Mouse (Mus musculus): Measurements from ENCODE around the gene Rcn3. TPM values are rescaled to one million over a fixed set of nuclear protein-coding genes. Genes with fewer than 3 reads are reported as not detected.

Gene Rcn3
- polyA plus RNA-seq, 1 experiment from 2014 or later, result 520 TPM

DNA sequence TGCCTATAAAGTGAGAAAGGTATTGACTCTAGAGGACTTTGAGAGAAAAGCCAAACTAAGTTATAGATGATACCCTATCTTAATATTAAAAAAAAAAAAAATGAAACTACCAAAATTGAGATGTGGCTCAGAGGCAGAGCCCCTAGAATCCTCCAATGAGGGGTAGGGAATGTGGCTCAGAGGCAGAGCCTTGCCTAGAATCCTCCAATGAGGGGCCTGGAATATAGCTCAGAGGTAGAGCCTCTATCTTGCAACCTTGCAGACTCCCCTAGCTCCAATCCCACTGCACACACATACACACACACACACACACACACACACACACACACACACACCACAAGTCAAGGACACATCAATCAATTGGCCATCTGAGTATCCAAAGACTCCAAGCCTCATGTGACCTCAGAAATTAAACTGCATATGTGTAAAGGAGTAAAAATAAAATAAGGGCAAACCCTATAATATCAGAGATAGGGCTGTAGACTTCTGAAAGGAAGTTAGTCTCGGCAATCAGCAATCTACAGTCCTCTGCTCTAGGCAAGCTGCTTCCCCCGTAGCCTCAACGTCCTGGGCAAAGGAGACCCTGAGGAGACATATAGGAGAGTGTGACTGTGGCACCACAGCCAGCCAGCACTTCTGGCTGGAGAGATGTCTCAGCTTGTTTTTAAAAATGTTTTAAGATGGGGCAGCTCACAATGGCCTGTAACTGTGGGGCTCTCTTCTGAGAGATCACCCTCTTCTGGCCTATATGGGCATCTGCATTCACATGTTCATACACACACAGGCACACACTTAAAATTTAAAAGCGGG is 24.6 kb downstream of the Rcn3 start:
- Histone ChIP-seq H3K4me2 (replicated peaks) (no peak overlapping the region), H3K9me3 (replicated peaks) (no peaks in the 10 kb centered on the region), H3K9ac (no peak overlapping the region), H3K4me1 (peaks cover 6% of the 10 kb centered on the region; the same call in 1 of the 2 replicates), H3K4me3 (replicated peaks) (no peak overlapping the region), H3K27ac (replicated peaks) (no peak overlapping the region), H3K27me3 (no peaks in the 10 kb centered on the region), H3K36me3 (no peaks in the 10 kb centered on the region)
- ATAC-seq (ENCODE audit: insufficient number of reproducible peaks, low FRiP score, low TSS enrichment, low read depth), result no peak
- WGBS, result 79% methylated on average over 4 of the region's 4 CpGs

DNA sequence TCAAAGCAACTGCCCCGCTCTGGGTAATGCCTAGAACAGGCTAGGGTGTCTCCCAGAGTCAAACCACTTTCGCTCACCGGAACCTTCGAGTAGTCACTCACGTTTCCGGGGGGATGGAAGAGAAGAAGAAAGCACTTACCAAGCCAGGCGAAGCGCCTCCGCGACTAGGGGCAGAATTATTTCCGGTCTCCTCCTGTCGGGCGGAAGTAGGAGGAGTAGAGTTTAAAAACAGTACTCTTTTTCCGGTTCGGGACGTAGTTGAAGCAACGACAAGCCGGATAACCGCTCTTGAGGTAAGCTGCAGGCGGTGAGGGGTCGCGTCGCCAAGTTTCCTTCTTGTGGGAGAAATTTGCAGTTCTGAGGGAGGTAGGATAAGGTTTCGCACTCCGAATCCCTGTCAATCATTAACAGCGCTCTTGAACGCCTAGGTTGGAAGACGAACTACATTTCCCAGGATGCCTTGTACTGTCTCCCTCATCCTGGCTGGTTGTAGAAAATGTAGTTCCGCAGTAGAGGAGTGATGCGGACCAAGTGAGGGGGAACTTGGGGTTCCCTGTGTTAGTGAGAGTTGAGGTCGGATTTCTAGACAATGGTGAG is 29.7 kb downstream of the Rcn3 start, which contains the start of the genes Nosip and Prrg2:
Gene Nosip, plus strand, starts transcription at position 191 of the 597 bp plus-strand sequence.
Gene Prrg2, minus strand, starts transcription at position 439 of the 597 bp plus-strand sequence.
- peaks cover 14% of the 10 kb centered on the region for H3K4me1 ChIP-seq
- H3K27ac ChIP-seq (replicated peaks), result peak within 1 kb of the TSS; percentile 98
- H3K4me3 ChIP-seq (replicated peaks), result peak within 1 kb of the TSS; percentile 80
- H3K9ac ChIP-seq, result peak within 1 kb of the TSS; percentile 58
- under 1% methylated on average over 31 of the region's 31 CpGs for WGBS
- no peaks in the 10 kb centered on the region for H3K27me3 ChIP-seq
- peak; percentile 90 for ATAC-seq (ENCODE audit: insufficient number of reproducible peaks, low FRiP score, low TSS enrichment, low read depth)
- H3K4me2 ChIP-seq (replicated peaks), result peak within 1 kb of the TSS; percentile 57
- no peaks in the 10 kb centered on the region for H3K9me3 ChIP-seq (replicated peaks)
- H3K36me3 ChIP-seq, result no peaks in the 10 kb centered on the region

DNA sequence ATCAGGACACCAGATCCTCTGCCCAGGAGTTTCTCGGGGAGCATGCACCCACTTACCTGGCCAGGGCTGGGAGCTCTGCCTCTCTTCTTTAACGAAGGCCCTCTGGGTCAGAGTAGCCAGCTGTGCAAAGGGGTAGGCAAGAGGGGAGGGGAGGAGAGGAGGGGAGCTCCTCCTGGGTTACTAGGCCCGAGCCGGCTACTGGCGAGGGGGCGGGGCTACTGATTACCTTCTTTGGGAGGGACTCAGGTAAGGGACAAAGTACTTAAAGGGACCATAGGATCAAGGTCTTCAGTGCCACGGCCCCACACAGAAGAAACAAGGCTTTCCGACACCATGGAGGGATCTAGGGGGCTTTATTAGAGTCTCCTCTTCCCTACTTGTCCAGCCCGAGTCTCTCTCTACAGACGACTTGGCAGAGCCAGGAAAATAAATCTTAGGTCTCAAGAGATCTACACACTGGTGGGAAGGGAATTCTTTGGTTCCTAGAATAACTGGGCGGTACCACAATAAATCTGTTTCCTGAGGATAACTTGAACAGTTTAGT is 30.4 kb downstream of the Rcn3 start:
- peak overlapping the region; percentile 80 for H3K4me3 ChIP-seq (replicated peaks)
- whole genome bisulfite sequencing, result 10% methylated on average over 11 of the region's 11 CpGs
- peak overlapping the region; percentile 98 for H3K27ac ChIP-seq (replicated peaks)
- peak overlapping the region; percentile 31 for H3K9ac ChIP-seq
- H3K27me3 ChIP-seq, result no peaks in the 10 kb centered on the region
- no peaks in the 10 kb centered on the region for H3K36me3 ChIP-seq
- H3K4me2 ChIP-seq (replicated peaks), result peak overlapping the region; percentile 57
- peaks cover 14% of the 10 kb centered on the region for H3K4me1 ChIP-seq
- no peaks in the 10 kb centered on the region for H3K9me3 ChIP-seq (replicated peaks)
- ATAC-seq (ENCODE audit: insufficient number of reproducible peaks, low FRiP score, low TSS enrichment, low read depth), result 0 out of 2 replicates have a peak, but pooled peaks have one; percentile 0

DNA sequence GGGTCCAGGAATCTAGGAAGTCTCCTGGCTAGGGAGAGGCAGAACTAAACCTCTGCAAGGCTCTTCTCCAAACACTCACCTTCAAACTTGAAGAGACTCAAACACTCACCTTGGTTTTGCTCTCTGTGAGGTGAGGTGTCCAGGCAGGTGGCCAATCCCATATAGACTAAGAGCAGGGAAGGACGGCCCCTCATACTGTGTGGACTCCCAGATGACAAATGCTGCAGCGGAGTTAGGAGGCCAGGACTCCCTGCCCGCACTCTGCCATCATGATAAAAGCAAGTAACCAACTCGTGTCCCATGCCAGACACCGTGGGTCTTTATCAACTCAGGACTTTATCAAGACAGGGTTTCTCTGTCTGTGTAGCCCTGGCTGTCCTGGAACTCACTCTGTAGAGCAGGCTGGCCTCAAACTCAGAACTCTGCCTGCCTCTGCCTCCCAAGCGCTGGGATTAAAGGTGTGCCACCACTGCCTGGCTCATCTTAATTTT is 31.3 kb downstream of the Rcn3 start:
- H3K9ac ChIP-seq, result no peak overlapping the region
- H3K4me2 ChIP-seq (replicated peaks), result peak overlapping the region; percentile 57; the same call in 1 of the 2 replicates
- peak overlapping the region; percentile 80; the same call in 1 of the 2 replicates for H3K4me3 ChIP-seq (replicated peaks)
- peaks cover 14% of the 10 kb centered on the region for H3K4me1 ChIP-seq
- no peak overlapping the region for H3K27ac ChIP-seq (replicated peaks)
- no peaks in the 10 kb centered on the region for H3K9me3 ChIP-seq (replicated peaks)
- 93% methylated on average over 6 of the region's 6 CpGs for WGBS
- ATAC-seq (ENCODE audit: insufficient number of reproducible peaks, low FRiP score, low TSS enrichment, low read depth), result no peak
- no peaks in the 10 kb centered on the region for H3K36me3 ChIP-seq
- no peaks in the 10 kb centered on the region for H3K27me3 ChIP-seq

DNA sequence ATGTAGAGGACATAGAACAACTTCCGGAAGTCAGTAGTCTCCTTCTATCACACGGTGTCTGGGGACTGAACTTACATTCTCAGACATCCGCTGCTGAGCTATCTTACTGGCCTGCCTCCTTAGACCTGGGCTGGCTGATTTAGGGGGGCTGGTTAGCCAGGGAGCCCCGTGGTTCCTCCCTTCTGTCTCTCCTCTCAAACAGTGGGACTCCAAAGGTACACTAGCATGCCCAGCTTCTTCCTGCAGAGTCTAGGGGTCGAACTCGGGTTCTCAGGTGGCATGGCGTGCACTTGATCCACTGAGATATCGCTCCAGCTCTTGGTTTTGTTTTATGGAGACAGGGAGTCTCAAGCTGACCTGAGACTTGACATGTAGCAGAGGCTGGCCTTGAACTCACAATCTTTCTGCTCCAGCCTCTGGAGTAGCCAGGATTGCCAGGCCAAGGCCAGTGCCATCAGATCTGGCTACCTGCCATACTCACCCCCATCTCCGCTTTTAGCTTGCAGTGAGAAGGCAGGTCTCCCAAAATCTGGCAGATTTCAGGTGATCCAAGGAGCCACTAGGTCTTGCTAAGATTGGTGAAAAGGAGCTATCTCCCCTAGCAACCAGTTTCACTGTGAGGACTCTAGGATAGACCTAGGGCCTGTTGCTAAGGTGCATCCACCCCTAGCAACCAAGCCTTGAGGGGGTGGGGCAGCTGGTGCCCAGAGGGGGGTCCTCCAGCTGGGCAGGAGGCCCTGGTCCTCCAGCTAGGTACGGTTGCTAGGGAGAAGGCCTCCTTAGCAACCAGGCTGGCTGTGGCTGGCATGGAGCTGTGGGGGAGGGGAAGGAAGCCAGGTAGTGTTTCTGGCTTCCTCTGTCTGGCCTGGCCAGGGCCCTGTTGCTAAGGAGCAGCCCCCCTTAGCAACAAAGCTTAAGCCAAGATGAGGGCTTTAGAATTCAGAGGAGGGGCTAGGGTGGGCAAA is 33.1 kb downstream of the Rcn3 start:
- no peak for ATAC-seq (ENCODE audit: insufficient number of reproducible peaks, low FRiP score, low TSS enrichment, low read depth)
- Histone ChIP-seq H3K4me2 (replicated peaks) (no peak overlapping the region), H3K27me3 (no peaks in the 10 kb centered on the region), H3K27ac (replicated peaks) (no peak overlapping the region), H3K4me3 (replicated peaks) (no peak overlapping the region), H3K9me3 (replicated peaks) (no peaks in the 10 kb centered on the region), H3K9ac (no peak overlapping the region), H3K4me1 (peaks cover 19% of the 10 kb centered on the region), H3K36me3 (no peaks in the 10 kb centered on the region)
- WGBS, result 74% methylated on average over 10 of the region's 10 CpGs

DNA sequence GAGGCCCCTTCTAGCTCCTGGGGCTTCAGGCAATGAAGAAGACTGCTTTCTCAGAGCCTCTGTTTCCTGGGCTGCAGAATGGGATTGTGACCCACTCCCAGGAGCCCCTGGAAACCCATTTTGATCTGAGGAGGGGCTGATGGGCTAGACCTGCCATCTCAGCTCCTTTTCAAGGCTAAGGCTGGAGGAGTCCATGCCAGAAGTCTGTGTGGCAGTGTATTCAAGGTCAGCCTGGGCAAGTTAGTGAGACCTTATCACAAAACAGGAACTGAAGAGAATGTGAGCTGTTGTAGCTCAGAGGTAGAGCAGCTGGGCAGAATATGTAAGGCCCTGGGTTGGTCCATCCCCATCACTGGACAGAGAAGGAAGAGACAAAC is 35.1 kb downstream of the Rcn3 start:
- Histone ChIP-seq H3K4me2 (replicated peaks) (no peak overlapping the region), H3K36me3 (no peaks in the 10 kb centered on the region), H3K4me3 (replicated peaks) (no peak overlapping the region), H3K27ac (replicated peaks) (no peak overlapping the region), H3K27me3 (no peaks in the 10 kb centered on the region), H3K9me3 (replicated peaks) (no peaks in the 10 kb centered on the region), H3K4me1 (peaks cover 16% of the 10 kb centered on the region), H3K9ac (no peak overlapping the region)
- no peak for ATAC-seq (ENCODE audit: insufficient number of reproducible peaks, low FRiP score, low TSS enrichment, low read depth)

DNA sequence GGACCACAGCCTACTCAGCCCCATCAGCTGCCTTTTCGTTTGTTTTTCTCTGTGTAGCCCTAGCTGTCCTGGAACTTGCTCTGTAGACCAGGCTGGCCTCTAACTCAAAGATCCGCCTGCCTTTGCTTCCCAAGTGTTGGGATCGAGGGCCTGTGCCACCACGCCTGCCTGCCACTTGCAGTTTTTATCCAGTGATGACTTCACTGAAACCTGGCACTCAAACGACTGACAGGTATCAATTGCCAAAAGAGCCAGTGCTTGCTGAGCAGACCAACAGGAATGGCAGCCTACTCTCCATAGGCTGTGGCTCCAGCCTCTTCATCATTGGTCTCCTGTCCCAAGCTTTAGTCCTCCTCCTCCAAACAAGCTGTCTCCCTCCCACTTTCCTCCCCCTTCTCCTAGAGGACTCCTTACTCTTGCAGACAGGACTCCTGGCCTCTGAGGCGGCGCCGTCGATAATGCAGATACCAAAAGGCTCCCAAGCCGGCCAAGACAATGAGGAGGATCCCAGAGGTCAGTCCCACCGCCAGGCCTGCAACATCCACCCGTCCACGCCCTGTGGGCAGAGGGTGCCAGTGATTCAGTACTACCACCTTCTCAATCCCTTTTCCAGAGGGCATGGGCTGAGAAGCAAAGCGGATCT is 35.6 kb downstream of the Rcn3 start:
- Histone ChIP-seq H3K36me3 (no peaks in the 10 kb centered on the region), H3K4me2 (replicated peaks) (no peak overlapping the region), H3K4me3 (replicated peaks) (no peak overlapping the region), H3K27me3 (no peaks in the 10 kb centered on the region), H3K27ac (replicated peaks) (no peak overlapping the region), H3K4me1 (peaks cover 17% of the 10 kb centered on the region), H3K9ac (no peak overlapping the region), H3K9me3 (replicated peaks) (no peaks in the 10 kb centered on the region)
- no peak for ATAC-seq (ENCODE audit: insufficient number of reproducible peaks, low FRiP score, low TSS enrichment, low read depth)
- WGBS, result 64% methylated on average over 14 of the region's 14 CpGs

DNA sequence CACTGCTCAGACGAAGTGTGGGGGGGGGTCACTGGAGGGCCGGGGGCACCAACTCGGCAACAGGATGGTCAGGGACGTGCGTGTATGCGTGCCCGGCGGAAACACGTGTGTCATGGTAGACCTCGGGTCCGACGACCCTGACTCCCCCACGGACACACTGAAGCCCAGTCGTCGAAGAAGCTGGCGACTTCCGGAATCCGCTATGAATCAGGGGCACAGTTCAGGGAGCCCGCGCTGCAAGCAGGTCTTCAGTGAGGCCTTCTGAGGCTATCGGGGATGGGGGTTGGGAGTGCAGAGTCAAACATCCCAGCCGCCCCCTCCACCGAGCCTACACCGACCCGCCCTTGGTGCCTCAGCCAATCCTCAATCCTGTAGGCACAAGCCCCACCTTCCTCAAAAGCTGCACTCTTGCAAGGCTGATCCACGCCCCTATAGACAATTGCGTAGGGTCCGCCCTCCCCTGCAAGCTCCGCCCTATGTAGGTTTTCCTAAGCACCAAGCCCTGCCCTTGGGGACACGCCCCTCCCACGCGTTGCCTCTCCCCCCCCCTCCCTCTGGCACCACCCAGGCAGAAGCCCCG is 38.0 kb downstream of the Rcn3 start:
- peak overlapping the region; percentile 94 for H3K4me2 ChIP-seq (replicated peaks)
- peak overlapping the region; percentile 100 for H3K27ac ChIP-seq (replicated peaks)
- peak overlapping the region; percentile 46 for H3K9ac ChIP-seq
- H3K4me3 ChIP-seq (replicated peaks), result peak overlapping the region; percentile 79
- no peaks in the 10 kb centered on the region for H3K9me3 ChIP-seq (replicated peaks)
- H3K27me3 ChIP-seq, result no peaks in the 10 kb centered on the region
- H3K36me3 ChIP-seq, result peaks cover 13% of the 10 kb centered on the region
- whole genome bisulfite sequencing, result under 1% methylated on average over 33 of the region's 33 CpGs
- peaks cover 22% of the 10 kb centered on the region for H3K4me1 ChIP-seq
- peak; percentile 95 for ATAC-seq (ENCODE audit: insufficient number of reproducible peaks, low FRiP score, low TSS enrichment, low read depth)

DNA sequence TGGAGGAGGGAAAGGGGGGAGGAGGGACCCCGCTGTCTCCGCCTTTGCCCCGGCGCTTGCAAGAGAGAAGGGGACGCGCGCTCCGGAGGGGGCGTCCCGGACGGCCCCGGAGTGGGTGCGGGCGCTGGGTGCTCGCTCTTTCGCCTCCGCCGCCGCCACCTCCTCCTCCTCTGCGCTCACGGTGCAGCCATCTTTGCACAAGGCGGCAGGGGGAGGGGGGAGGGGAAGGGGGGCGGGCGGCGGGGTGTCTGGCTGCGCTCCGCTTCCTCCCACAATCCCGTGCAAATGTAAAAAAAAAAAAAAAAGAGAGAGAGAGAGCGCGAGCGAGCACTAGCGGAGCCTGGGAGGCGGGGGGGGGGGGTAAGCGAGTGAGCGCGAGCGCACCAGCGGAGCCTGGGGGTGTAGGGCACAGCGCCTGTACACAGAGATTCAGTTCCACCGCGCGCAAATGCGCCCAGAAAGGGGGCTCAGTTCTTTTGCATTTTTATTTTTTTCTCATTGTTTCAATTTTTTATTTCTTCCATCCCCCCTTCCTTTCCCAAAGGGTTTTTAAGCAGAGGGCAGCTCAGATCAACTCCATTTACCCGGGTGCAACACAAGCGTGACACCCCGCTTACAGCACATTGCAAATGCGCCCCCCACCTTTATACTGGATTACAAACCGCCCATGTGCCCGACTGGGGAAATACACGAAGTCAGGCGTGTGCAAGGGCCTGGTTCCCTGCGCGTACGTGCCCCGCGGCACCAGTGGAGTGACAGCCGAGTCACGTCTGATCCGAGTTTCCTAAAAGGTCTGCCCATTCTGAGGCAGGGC is 38.7 kb downstream of the Rcn3 start:
- Histone ChIP-seq H3K36me3 (peaks cover 20% of the 10 kb centered on the region), H3K27me3 (no peaks in the 10 kb centered on the region), H3K9ac (peak overlapping the region; percentile 83), H3K4me3 (replicated peaks) (peak overlapping the region; percentile 79), H3K27ac (replicated peaks) (peak overlapping the region; percentile 100), H3K4me1 (peaks cover 26% of the 10 kb centered on the region), H3K4me2 (replicated peaks) (peak overlapping the region; percentile 94), H3K9me3 (replicated peaks) (no peaks in the 10 kb centered on the region)
- peak; percentile 65 for ATAC-seq (ENCODE audit: insufficient number of reproducible peaks, low FRiP score, low TSS enrichment, low read depth)
- under 1% methylated on average over 52 of the region's 59 CpGs for WGBS
